Mouse (Mus musculus) embryo, embryonic 11.5 days (tissue): ENCODE results near the gene Gm49673.
"Not testable (repeated sequence)": the region's sequence is repeated elsewhere in the genome, so short reads cannot be mapped to it uniquely, and the experiment has no call there.

Experiments used
- DNase-seq: peaks from one replicate; pipeline ENCODE4 v3.0.0-alpha.2; 2012; ENCODE audit warnings: low read depth, low spot score

Gm49673 gene

GRCm38 (mm10) chr17:8138116-8138515, 9.5 kb downstream of the Gm49673 start:
- DNase-seq: not testable (repeated sequence)

- DNase-seq: not testable (repeated sequence)
Observed at GRCm38 (mm10) chr17:8130849-8131248, 16.7 kb downstream of the Gm49673 start.

GRCm38 (mm10) chr17:8129578-8129977, 18.0 kb downstream of the Gm49673 start:
- DNase-seq: not testable (repeated sequence)

GRCm38 (mm10) chr17:8128326-8128993, 19.1 kb downstream of the Gm49673 start:
- DNase-seq: not testable (repeated sequence)

- DNase-seq: not testable (repeated sequence)
Observed at GRCm38 (mm10) chr17:8124586-8124985, 23.0 kb downstream of the Gm49673 start.

GRCm38 (mm10) chr17:8122974-8123373, 24.6 kb downstream of the Gm49673 start:
- not testable (repeated sequence) for DNase-seq

GRCm38 (mm10) chr17:8116928-8117327, 30.7 kb downstream of the Gm49673 start:
- not testable (repeated sequence) for DNase-seq

- DNase-seq: not testable (repeated sequence)
Observed at GRCm38 (mm10) chr17:8116378-8116777, 31.2 kb downstream of the Gm49673 start.

GRCm38 (mm10) chr17:8112199-8112598, 35.4 kb downstream of the Gm49673 start:
- DNase-seq: not testable (repeated sequence)

GRCm38 (mm10) chr17:8101297-8101609, 46.3 kb downstream of the Gm49673 start:
- not testable (repeated sequence) for DNase-seq

- DNase-seq: not testable (repeated sequence)
Observed at GRCm38 (mm10) chr17:8100405-8101296, 46.9 kb downstream of the Gm49673 start.

- not testable (repeated sequence) for DNase-seq
Observed at GRCm38 (mm10) chr17:8096199-8096598, 51.4 kb downstream of the Gm49673 start.

GRCm38 (mm10) chr17:8095653-8096052, 51.9 kb downstream of the Gm49673 start:
- not testable (repeated sequence) for DNase-seq

- not testable (repeated sequence) for DNase-seq
Observed at GRCm38 (mm10) chr17:8092537-8093526, 54.8 kb downstream of the Gm49673 start.

- DNase-seq: not testable (repeated sequence)
Observed at GRCm38 (mm10) chr17:8091320-8091719, 56.3 kb downstream of the Gm49673 start.

- DNase-seq: not testable (repeated sequence)
Observed at GRCm38 (mm10) chr17:8069847-8070246, 77.7 kb downstream of the Gm49673 start.

- DNase-seq: not testable (repeated sequence)
Observed at GRCm38 (mm10) chr17:8056637-8057138, 90.9 kb downstream of the Gm49673 start.

- DNase-seq: not testable (repeated sequence)
Observed at GRCm38 (mm10) chr17:8055919-8056589, 91.5 kb downstream of the Gm49673 start.

- peak; percentile 17 for DNase-seq
Observed at GRCm38 (mm10) chr17:8051247-8051646, 96.3 kb downstream of the Gm49673 start.

GRCm38 (mm10) chr17:8050218-8050617, 97.4 kb downstream of the Gm49673 start:
- not testable (repeated sequence) for DNase-seq
